Mouse (Mus musculus) stomach, adult 2 months (tissue): Measurements from ENCODE around the gene Gm428. TPM values are rescaled to one million over a fixed set of nuclear protein-coding genes. Genes with fewer than 3 reads are reported as not detected.

Source experiments
- polyA plus RNA-seq: library from polyadenylated mRNA; depleted of rRNA; stranded (reverse); fragments of >200 nt; gene quantifications from 2 replicates; pipeline ENCODE4 v1.2.3, GENCODE M21; 2012; rRNA removed

Gm428 gene
- not detected in 2 replicates for polyA plus RNA-seq

DNA sequence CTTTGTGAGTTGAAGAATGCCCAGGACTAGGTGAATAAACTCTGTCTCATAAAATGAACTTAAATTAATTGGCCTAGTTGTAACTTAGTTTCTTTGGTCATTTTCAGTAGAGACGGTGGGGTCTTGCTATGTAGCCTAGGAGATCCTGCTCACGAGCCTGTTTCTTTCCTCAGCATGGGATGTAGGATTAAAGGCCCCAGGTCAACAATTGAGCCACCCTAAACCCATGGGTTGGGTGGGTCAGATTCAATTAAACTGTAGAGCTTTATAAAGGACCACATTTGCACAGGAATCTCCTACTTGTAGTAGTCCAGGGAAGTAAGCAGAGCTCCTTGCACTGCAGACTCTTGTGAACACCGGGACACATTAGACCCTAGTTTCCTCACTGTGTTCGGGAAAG, at the start of gene Gm428:
TSS of gene Gm428 (plus strand) at position 301 of the 400 bp plus-strand sequence.

DNA sequence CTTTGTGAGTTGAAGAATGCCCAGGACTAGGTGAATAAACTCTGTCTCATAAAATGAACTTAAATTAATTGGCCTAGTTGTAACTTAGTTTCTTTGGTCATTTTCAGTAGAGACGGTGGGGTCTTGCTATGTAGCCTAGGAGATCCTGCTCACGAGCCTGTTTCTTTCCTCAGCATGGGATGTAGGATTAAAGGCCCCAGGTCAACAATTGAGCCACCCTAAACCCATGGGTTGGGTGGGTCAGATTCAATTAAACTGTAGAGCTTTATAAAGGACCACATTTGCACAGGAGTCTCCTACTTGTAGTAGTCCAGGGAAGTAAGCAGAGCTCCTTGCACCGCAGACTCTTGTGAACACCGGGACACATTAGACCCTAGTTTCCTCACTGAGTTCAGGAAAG, 45.5 kb upstream of the Gm428 start, which contains the start of gene Gm11236:
TSS of gene Gm11236 (plus strand) at position 301 of the 400 bp plus-strand sequence.

DNA sequence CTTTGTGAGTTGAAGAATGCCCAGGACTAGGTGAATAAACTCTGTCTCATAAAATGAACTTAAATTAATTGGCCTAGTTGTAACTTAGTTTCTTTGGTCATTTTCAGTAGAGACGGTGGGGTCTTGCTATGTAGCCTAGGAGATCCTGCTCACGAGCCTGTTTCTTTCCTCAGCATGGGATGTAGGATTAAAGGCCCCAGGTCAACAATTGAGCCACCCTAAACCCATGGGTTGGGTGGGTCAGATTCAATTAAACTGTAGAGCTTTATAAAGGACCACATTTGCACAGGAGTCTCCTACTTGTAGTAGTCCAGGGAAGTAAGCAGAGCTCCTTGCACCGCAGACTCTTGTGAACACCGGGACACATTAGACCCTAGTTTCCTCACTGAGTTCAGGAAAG, 15.3 kb upstream of the Gm428 start, which contains the start of gene Gm11239:
TSS of gene Gm11239 (plus strand) at position 301 of the 400 bp plus-strand sequence.

Other genes with a start within 250 kb of the Gm428 start
- not detected in 2 replicates for gene Gm11238, start 75.6 kb upstream of the Gm428 start, polyA plus RNA-seq
- gene Gm11237, start 60.5 kb upstream of the Gm428 start, polyA plus RNA-seq, result not detected in 2 replicates
- gene Gm11236, start 45.4 kb upstream of the Gm428 start, polyA plus RNA-seq, result not detected in 2 replicates
- not detected in 2 replicates for gene Gm11239, start 15.2 kb upstream of the Gm428 start, polyA plus RNA-seq
- 7.2 and 8.2 TPM in 2 replicates for gene Rasef, start 107.5 kb downstream of the Gm428 start, polyA plus RNA-seq
- not detected in 2 replicates for gene Gm11758, start 192.8 kb downstream of the Gm428 start, polyA plus RNA-seq
- gene Gm11757, start 207.6 kb downstream of the Gm428 start, polyA plus RNA-seq, result not detected in 2 replicates
- not detected in 2 replicates for gene Gm13871, start 222.4 kb downstream of the Gm428 start, polyA plus RNA-seq
- not detected in 2 replicates for gene Gm11756, start 237.2 kb downstream of the Gm428 start, polyA plus RNA-seq